Mouse (Mus musculus): ENCODE data around the gene Kif23. TPM values are rescaled to one million over a fixed set of nuclear protein-coding genes. Genes with fewer than 3 reads are reported as not detected.

Kif23 gene
- polyA plus RNA-seq, 2 experiments: 88.9 to 94.4 TPM

DNA sequence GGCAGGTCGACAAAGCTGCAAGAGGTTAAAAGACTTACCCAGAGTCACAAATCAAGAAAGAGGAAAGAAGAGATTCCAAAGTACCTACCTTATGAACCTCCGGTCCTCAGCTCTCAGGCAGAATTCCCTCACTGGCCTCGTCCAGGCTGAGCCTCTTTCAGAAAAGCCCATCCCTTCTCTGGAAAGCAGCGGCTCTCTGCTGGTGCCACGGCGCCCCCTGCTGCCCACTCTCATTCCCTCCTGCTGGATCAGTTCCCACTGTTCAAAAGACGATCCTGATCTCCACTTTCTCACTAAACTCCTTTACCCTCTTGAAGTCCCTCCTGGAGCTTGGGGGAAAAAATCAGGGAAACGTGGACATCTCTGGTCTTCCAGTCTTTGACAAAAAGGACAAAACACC is 48.2 kb downstream of the Kif23 start:
- no peak for TF ChIP-seq POLR2A (IDR thresholded peaks at IDR 0.05; ENCODE audit: borderline replicate concordance, extremely low read depth, insufficient read depth, insufficient read length)
- Histone ChIP-seq H3K9ac (ENCODE audit: low read depth, low read length, severe bottlenecking) (no peak overlapping the region), H3K27me3 (ENCODE audit: control insufficient read depth, insufficient read depth, low read length) (no peaks in the 10 kb centered on the region), H3K36me3 (ENCODE audit: control insufficient read depth, insufficient read depth, low read length) (no peaks in the 10 kb centered on the region), H3K4me1 (ENCODE audit: control insufficient read depth, insufficient read depth, low read length) (peaks cover 17% of the 10 kb centered on the region), H3K4me3 (replicated peaks; ENCODE audit: low read length) (no peak overlapping the region), H3K27ac (replicated peaks; ENCODE audit: low read depth, low read length) (no peak overlapping the region), H3K9me3 (ENCODE audit: control insufficient read depth, low read length) (no peaks in the 10 kb centered on the region), H3K4me2 (replicated peaks; ENCODE audit: low read depth, low read length, severe bottlenecking) (no peak overlapping the region)
- 3% methylated on average over 8 of the region's 8 CpGs for WGBS
- peak; percentile 58; the same call in 1 of the 2 replicates for ATAC-seq (ENCODE audit: low FRiP score, low read depth)
- DNase-seq (ENCODE audit: low spot score): peak; percentile 85

DNA sequence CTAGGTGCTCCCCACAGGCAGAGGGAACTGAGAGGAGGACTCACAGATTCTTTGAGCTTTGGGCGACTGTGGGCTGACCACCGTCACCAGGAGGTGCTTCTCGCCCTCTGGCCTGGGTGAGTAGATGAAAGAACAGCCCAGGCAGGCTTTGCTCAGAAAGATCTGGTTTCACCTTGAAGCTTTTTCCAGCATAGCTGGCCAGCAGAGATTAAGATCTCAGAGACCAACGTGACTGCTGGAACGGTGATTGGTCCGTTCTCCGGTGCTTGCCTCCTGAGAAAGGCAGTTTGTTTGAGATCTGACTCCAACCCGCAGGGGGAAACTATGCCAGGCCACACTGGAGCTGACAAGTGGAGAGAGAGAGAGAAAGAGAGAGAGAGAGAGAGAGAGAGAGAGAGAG is 51.6 kb downstream of the Kif23 start:
- H3K27me3 ChIP-seq (ENCODE audit: control insufficient read depth, insufficient read depth, low read length): no peaks in the 10 kb centered on the region
- WGBS: 35% methylated on average over 8 of the region's 8 CpGs
- DNase-seq (ENCODE audit: low spot score): no peak
- no peaks in the 10 kb centered on the region for H3K36me3 ChIP-seq (ENCODE audit: control insufficient read depth, insufficient read depth, low read length)
- ATAC-seq (ENCODE audit: low FRiP score, low read depth): peak; percentile 42; the same call in 1 of the 2 replicates
- H3K4me2 ChIP-seq (replicated peaks; ENCODE audit: low read depth, low read length, severe bottlenecking): no peak overlapping the region
- H3K27ac ChIP-seq (replicated peaks; ENCODE audit: low read depth, low read length): no peak overlapping the region
- no peak for TF ChIP-seq POLR2A (IDR thresholded peaks at IDR 0.05; ENCODE audit: borderline replicate concordance, extremely low read depth, insufficient read depth, insufficient read length)
- no peak overlapping the region for H3K9ac ChIP-seq (ENCODE audit: low read depth, low read length, severe bottlenecking)
- no peaks in the 10 kb centered on the region for H3K9me3 ChIP-seq (ENCODE audit: control insufficient read depth, low read length)
- H3K4me1 ChIP-seq (ENCODE audit: control insufficient read depth, insufficient read depth, low read length): peaks cover 15% of the 10 kb centered on the region
- H3K4me3 ChIP-seq (replicated peaks; ENCODE audit: low read length): no peak overlapping the region

DNA sequence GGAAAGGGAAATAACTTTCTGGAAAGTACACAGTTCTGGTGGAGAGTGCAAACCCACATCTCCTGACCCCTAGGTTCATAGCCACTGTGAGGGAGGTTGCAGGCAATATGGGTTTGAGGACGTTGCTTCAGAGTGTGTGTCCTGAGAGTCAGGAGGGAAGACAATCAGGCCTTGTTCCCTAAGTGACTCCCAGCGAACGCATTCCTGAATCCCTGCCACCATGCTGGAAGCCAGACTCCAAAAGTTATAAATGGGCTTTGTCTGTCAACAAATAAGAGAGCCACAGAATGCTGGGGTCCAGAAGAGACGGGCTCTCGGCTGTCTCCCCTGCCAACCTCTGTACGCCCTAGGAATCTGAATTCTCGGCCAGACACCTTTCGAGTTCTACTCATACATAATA is 56.7 kb downstream of the Kif23 start:
- peaks cover 3% of the 10 kb centered on the region; the same call in 1 of the 2 replicates for H3K4me1 ChIP-seq (ENCODE audit: control insufficient read depth, insufficient read depth, low read length)
- H3K27me3 ChIP-seq (ENCODE audit: control insufficient read depth, insufficient read depth, low read length): no peaks in the 10 kb centered on the region
- DNase-seq (ENCODE audit: low spot score): no peak
- no peaks in the 10 kb centered on the region for H3K36me3 ChIP-seq (ENCODE audit: control insufficient read depth, insufficient read depth, low read length)
- TF ChIP-seq POLR2A (IDR thresholded peaks at IDR 0.05; ENCODE audit: borderline replicate concordance, extremely low read depth, insufficient read depth, insufficient read length): no peak
- WGBS: 63% methylated on average over 8 of the region's 8 CpGs
- H3K4me2 ChIP-seq (replicated peaks; ENCODE audit: low read depth, low read length, severe bottlenecking): no peak overlapping the region
- H3K9me3 ChIP-seq (ENCODE audit: control insufficient read depth, low read length): no peaks in the 10 kb centered on the region
- no peak overlapping the region for H3K4me3 ChIP-seq (replicated peaks; ENCODE audit: low read length)
- ATAC-seq (ENCODE audit: low FRiP score, low read depth): no peak
- no peak overlapping the region for H3K9ac ChIP-seq (ENCODE audit: low read depth, low read length, severe bottlenecking)
- H3K27ac ChIP-seq (replicated peaks; ENCODE audit: low read depth, low read length): no peak overlapping the region

DNA sequence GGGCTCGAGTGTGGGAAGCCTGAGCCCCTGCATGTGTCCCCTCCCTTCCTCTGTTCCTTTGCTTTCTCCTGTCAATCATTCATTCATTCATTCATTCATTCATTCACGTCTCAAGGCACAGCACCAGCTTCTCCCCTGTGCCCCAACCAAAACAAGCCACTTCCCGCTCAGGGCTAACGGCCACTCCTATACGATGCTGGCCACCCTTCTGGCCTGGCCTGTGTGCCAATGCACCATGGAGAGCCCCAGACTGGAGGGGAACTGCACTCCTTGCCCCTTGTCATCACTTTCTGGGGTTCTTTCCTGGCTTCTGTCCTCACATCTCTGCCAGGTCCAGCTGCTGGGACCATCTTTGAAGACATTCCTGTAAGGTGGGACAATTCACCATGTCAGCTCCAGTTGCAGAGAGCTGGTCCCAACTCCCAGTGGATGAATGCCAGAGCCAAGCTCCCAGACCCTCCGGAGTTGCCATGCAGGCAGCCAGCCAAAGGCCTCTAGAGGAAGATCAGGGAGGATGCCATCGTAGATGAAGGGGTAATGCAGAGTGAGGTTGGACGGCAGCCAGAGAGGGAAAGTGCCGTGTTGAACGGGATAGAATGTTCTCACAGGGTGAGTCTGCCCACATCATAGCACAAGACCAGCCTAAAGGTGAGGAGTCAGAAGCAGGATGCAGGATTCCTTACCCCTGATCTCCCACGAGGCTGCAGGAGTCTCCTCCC is 58.8 kb downstream of the Kif23 start:
- H3K27ac ChIP-seq (replicated peaks; ENCODE audit: low read depth, low read length): no peak overlapping the region
- no peaks in the 10 kb centered on the region for H3K36me3 ChIP-seq (ENCODE audit: control insufficient read depth, insufficient read depth, low read length)
- no peaks in the 10 kb centered on the region for H3K4me1 ChIP-seq (ENCODE audit: control insufficient read depth, insufficient read depth, low read length)
- 57% methylated on average over 11 of the region's 11 CpGs for WGBS
- H3K9ac ChIP-seq (ENCODE audit: low read depth, low read length, severe bottlenecking): no peak overlapping the region
- no peak overlapping the region for H3K4me2 ChIP-seq (replicated peaks; ENCODE audit: low read depth, low read length, severe bottlenecking)
- H3K27me3 ChIP-seq (ENCODE audit: control insufficient read depth, insufficient read depth, low read length): no peaks in the 10 kb centered on the region
- no peaks in the 10 kb centered on the region for H3K9me3 ChIP-seq (ENCODE audit: control insufficient read depth, low read length)
- no peak for DNase-seq (ENCODE audit: low spot score)
- no peak for TF ChIP-seq POLR2A (IDR thresholded peaks at IDR 0.05; ENCODE audit: borderline replicate concordance, extremely low read depth, insufficient read depth, insufficient read length)
- no peak for ATAC-seq (ENCODE audit: low FRiP score, low read depth)
- no peak overlapping the region for H3K4me3 ChIP-seq (replicated peaks; ENCODE audit: low read length)

DNA sequence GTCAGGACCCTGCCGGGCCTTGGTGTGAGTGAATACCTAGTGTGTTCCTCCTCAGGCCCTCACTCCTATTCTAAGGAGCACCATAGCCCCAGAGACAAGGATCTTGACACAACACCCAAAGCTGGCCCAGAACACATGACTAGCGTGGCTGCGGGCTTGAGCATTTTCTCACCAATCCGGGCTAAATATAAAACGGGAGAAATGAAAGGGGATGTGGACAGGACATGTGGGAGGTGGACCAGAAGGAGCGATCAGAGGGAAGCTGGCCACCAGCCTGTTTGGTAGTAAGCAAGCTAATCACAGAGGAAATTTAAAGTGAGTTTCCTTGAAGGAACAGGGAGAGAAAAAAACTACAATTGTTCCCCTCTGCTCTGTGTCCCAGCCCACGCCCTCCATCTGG is 60.6 kb downstream of the Kif23 start:
- Histone ChIP-seq H3K36me3 (ENCODE audit: control insufficient read depth, insufficient read depth, low read length) (no peaks in the 10 kb centered on the region), H3K4me1 (ENCODE audit: control insufficient read depth, insufficient read depth, low read length) (no peaks in the 10 kb centered on the region), H3K4me2 (replicated peaks; ENCODE audit: low read depth, low read length, severe bottlenecking) (no peak overlapping the region), H3K27ac (replicated peaks; ENCODE audit: low read depth, low read length) (no peak overlapping the region), H3K9me3 (ENCODE audit: control insufficient read depth, low read length) (no peaks in the 10 kb centered on the region), H3K4me3 (replicated peaks; ENCODE audit: low read length) (no peak overlapping the region), H3K9ac (ENCODE audit: low read depth, low read length, severe bottlenecking) (no peak overlapping the region), H3K27me3 (ENCODE audit: control insufficient read depth, insufficient read depth, low read length) (no peaks in the 10 kb centered on the region)
- whole genome bisulfite sequencing: 89% methylated on average over 7 of the region's 7 CpGs
- no peak for TF ChIP-seq POLR2A (IDR thresholded peaks at IDR 0.05; ENCODE audit: borderline replicate concordance, extremely low read depth, insufficient read depth, insufficient read length)
- DNase-seq (ENCODE audit: low spot score): no peak
- no peak for ATAC-seq (ENCODE audit: low FRiP score, low read depth)
